Mouse (Mus musculus) cerebellum, adult 9-11 months (tissue): ENCODE measurements around the gene Ccr9.
"Not testable (repeated sequence)": the region's sequence is repeated elsewhere in the genome, so short reads cannot be mapped to it uniquely, and the experiment has no call there.

Experiments used
- DNase-seq: peaks from one replicate; pipeline ENCODE4 v3.0.0; 2022

Ccr9 gene

DNA sequence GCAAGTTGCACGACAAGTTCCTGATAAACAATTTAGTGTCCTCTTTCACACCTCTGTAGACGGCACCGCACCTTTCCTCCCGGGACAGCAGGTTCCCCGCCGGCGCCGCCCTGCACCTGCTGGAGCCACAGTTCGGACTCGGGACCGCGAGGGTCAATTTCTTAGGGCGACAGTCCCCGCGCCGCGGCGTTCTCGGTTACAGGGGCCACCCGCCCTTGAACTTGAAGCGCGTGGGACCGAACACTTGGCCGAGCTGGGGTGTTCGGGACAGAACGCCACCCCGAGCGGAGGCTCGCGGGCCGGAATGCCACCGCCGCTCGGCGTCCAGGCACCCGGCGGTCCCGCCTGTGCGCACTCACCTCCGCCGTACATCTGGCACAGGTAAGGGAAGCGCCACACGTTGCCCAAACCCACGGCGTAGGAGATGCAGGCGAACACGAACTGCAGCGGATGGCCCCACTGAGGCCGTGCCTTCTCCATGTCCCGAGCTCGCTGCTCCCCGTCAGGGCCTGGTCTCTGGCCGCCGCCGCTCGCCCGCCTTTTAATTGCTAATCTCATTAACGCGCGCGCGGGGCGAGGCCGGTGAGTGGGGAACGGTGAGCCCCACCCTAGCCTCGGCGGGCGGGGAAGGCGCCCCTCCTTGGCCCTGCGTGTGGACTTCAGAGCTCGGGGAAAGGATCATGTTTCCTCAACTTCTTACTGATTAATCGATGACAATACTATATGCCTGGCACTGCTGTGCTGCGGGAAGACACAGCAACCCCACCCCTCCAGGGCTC lies at the start of gene Ccr9, which contains the start of gene Slc6a20a:
Gene Ccr9 (plus strand): TSS at position 113 of the 779 bp plus-strand sequence.
Gene Slc6a20a (minus strand): TSS at position 559 of the 779 bp plus-strand sequence.
- no peak for DNase-seq

GRCm38 (mm10) chr9:123631666-123632065 lies 46.6 kb upstream of the Ccr9 start:
- no peak for DNase-seq

DNA sequence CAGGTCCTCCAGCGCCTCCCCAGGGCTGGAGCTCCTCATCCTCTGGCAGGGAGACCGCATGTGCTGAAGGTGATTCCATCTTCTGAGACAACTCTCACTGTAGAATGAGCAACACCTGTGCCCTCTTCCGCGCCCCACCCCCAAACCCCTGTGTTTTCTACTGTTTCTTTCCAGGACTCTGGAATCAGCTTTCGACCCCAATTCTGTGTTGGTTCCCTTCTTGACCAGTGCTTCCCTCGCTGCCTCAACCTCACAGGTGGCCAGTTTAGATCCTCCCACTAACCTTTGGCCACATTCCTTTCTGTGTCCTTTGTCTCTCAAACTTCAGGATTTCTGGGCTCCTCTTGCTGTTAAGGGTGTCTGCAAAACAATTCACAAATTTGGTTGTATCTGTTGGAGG lies 46.0 kb upstream of the Ccr9 start, which contains the start of gene Slc6a20b:
Gene Slc6a20b (minus strand): TSS at position 285 of the 400 bp plus-strand sequence.
- DNase-seq, result no peak

- no peak for DNase-seq
Observed at GRCm38 (mm10) chr9:123632993-123633392, 45.2 kb upstream of the Ccr9 start.

DNA sequence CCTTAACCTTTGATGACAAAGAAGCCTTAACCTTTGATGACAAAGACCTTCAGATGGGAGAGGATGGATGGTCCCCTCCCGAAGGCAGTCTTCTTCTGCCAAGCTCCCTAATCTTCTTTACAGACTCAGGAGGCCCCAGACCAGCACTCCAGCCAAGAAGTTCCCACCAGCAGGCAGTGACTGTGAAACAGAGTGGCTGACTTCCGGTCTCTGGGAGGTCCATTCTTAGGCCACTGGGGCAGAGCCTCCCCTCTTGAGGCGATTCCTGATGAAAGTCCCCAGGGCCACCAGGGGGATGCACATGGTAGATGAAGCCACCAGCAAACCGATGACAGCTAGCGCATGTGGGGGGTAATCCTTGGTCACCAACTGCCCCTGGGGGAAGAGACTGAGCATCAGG lies 41.5 kb upstream of the Ccr9 start:
- DNase-seq, result no peak

DNA sequence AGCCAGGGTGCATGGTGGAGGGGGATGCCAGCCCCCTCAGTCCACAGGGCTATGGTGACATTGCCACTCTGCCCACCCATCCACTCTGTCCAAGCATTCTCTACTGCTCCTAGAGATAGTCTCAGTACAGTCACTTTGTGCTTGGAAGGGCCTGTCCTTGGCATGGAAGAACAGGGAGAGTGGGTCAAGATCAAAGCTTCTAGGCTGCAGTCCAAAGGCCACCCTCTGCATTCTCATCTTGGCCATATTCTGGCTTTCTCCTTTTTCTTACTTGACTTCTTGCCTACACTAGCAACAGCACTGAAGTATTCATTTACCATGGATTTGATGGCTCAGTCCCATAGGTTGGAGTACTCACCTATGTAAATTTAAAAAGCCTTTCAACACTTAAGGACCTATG lies 40.0 kb upstream of the Ccr9 start:
- DNase-seq, result no peak

DNA sequence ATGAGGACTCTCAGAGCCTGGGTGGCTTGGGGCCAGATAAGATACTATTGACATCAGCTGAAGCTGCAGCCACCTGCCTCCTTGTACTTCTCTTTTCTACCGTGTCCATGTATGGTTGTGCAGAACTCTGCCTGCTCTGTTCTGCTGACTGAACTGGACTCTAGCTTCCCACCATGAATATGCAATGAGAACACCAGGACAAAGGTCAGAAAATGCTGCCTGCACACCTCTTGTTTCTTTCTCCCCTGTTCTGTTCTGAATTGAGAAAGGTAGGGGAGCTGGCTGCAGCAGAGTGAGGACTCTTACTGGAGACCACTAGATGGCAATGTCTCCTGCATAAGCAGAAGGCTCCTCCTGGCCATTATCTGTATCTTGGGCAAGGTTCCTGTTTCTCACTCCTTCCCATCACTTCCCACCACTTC lies 39.6 kb upstream of the Ccr9 start:
- DNase-seq, result no peak

GRCm38 (mm10) chr9:123640106-123640505 lies 38.1 kb upstream of the Ccr9 start:
- no peak for DNase-seq

DNA sequence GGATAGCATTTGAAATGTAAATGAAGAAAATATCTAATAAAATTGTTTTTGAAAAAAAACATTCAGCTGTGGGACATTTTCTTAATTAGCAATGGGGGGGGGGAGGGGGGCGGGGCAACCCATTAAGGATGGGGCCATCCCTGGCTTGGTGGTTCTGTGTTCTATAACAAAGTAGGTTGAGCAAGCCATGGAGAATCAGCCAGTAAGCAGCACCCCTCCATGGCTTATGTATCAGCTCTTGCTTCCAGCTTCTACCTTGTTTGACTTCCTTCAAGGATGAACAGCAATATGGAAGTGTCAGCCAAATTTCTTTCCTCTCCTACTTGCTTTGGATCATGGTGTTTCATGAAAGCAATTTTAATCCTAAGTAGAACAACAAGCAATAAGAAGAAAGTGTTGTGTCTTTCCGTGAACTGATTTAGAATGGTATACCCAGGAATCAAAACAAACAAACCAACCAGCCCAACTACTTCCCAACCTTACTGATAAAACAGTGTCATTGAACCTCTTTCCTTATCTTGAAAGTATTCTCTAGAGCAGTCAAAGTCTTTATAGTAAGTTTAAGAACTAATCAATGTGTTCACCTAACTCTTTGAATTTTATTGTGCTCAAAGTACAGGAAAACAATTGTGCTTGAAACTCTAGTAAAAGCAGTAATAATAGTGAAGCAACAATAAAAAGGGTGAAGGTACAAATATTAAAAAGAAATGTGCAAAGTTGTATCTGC lies 28.3 kb upstream of the Ccr9 start:
- no peak for DNase-seq

- no peak for DNase-seq
Observed at GRCm38 (mm10) chr9:123651369-123651768, 26.9 kb upstream of the Ccr9 start.

DNA sequence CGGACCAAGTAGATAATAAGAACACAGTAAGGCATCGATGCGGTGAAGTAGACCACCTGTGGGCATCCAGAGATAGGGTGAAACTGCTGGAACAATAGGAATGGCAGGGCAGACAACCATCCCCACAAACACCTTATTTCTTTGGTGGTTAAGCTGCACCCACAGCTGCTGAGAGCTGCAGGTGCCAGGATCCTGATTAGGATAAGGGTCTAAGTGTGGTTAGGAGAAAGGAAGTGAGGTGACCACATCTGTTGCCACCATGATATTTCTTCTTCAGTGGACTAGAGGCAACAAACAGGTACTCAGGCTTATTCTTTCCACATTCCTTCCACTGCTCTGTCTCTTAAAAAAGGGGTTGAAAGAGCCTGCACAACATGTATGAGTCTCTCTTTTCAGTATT lies 20.8 kb upstream of the Ccr9 start:
- DNase-seq, result no peak

DNA sequence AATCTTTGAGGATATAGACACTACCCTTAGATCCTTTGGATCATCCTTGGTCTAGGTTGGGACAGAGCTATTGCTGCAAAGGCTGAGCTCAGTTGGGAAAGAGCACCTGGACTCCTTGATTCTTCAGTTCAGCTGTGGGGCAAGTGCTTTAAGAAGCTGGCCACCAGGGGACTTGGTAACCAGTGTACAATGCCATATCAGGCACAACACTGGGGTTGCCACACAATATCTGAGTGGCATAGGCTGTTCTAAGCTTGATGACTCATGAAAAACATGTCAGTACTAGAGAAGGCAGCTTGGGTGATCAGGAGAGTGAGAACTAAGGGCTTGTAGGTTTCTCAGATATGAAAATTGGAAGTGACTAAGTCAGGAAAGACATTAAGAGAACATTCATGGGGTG lies 19.3 kb upstream of the Ccr9 start:
- no peak for DNase-seq

DNA sequence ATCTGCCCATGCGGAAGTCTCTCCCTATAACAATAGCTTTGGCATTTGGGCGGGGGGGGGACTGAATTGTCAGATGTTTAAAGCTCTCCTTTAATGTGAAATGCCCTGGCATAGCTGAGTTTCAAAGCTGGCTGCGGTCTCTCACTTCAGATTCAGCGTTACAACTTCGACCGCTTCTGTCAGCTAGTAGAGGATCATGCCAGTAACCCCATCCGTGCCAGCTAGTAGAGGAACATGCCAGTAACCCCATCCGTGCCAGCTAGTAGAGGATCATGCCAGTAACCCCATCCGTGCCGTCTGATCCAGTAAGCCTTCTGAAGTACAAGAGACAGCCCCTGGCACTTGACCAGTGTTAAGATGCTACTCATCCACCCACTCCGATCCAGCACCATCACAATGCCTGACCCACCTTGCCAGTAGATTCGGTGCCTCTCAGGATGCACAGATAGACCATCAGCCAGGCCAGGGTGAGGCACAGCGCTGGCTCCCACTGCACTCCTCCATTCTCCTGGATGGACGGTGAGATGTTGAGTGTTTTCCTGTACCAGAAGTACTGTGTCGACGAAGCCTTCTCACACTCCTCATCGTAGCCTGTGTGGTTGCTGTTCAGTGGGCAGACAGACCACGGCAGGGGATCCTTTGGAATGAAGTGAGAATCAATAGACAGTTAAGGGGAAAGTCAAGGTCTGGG lies 18.1 kb upstream of the Ccr9 start:
- DNase-seq, result not testable (repeated sequence)

DNA sequence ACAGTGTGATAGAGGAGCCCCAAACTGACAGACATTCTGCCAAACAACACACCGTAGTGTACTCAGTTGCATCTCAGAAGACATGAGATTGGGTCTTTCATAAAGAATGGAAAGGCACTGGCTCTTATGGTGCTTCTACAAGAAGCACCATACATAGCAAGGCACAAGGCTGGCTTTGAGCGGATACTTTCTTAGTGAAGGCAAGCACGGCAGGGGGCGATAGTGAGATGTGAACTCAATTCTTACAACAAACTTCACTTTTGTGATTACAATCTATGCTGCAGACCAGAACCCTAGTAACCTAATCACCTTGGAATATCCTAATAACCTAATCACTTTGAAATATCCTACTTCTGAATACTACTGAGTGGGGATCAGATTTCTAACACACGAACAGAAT lies 12.6 kb upstream of the Ccr9 start:
- DNase-seq, result no peak

DNA sequence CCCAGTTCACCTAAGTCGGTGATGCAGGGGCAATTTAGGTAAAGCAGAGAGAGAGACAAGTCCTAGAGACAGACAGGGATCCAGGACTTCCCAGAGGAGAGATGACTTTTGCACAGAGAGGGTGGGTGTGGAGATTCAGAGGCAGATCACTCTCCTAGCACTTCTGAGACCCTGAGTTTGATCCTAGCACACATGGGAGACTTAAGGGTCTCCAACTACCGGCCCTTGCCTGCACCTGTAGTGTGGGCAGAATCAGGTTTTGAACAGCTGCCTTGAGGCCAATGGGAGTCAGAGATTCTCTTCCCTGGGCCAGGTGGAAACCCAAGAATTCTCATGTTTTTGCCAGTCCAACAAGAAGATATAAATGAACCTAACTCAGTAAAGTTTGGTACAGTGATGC lies 959 bp downstream of the Ccr9 start:
- DNase-seq, result no peak

DNA sequence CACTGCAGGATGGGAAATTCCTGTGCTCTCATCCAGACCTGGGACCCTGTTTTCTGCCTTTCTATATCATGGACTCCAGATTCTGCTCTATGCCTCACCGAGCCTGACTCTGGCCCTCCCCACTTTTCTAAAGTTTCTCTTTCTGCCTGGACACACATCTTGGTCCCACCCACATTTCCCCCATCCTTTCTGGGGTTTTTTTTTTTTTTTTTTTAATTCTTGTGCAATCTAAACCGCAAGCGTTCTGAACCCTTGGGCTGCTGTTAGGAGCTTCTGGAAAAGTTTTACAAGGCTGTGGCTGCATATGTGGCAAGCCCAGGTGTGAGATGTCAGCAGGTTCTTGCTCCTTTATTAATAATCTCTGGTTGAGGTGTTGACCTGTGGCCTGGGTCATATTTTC lies 5.5 kb downstream of the Ccr9 start:
- DNase-seq, result no peak

- DNase-seq, result no peak
Observed at GRCm38 (mm10) chr9:123686206-123686605, 8.0 kb downstream of the Ccr9 start.

- no peak for DNase-seq
Observed at GRCm38 (mm10) chr9:123688227-123688626, 10.0 kb downstream of the Ccr9 start.

DNA sequence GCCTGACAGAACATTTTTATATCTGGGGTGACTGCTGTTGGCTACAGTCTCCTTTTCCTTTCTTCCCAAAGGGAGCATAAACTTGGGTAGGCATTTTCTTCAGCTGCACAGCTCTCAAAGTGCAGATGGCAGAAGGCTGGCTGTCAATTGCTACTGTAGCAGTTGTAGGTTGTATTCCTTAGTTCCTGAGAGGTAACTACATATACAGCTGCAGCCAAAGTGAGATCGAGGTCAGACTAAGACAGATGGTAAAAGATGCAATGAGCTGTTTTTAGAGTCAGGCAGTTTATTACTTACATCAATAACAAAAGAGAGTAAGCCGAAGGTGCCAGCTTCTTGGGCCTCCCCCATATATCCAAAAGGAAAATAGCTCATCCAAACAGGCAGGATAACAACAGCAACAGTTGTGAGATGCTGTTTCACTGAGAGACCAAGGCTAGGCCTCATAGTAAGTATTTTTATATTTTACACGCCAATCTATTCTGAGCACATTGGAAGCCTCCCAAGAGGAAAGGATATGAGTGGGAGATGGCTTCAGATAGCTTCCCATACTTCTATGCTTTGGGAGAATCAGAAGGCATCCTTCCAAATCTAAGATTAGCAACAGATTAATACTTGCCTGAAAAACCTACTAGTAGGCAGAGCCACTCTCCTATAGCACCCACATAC lies 17.5 kb downstream of the Ccr9 start:
- no peak for DNase-seq

GRCm38 (mm10) chr9:123701822-123702221 lies 23.6 kb downstream of the Ccr9 start:
- DNase-seq, result no peak

DNA sequence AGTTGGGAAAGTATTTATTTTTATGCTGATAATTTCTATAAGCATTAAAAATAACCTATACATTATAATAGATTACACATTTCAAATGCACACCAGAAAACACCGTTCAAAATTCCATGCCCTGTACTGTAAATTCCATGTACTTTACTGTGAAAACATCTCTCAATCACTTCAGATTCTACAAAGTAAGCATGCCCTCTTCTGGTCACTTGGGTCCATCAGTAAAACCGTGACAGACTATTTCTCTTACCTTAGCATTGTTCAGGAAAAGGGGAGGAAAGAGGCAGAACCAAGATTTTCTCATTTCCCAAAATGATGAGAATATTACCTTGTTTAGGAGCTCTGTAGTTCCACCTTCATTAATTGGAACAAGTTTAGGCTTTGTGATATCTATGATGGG lies 31.0 kb downstream of the Ccr9 start:
- DNase-seq, result no peak

- no peak for DNase-seq
Observed at GRCm38 (mm10) chr9:123713111-123713510, 34.9 kb downstream of the Ccr9 start.

DNA sequence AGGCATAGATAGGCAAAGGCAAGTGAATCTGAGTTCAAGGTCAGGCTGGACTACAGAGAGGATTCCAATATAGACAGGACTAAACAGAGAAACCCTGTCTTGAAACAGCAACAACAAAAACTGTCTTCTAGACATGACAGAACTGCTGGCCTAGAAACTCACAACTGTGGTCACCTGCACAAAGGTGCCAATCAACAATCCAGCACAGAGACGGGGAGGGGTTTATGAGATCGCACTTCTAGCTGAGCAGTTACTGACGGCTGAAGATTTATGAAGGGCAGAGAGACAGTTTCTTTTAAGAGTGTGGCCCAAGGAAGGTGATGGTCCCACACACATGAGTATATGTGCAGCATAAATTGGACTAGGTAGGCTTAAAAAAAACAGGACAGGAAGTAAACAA lies 38.1 kb downstream of the Ccr9 start:
- DNase-seq, result peak; percentile 9
